Mouse (Mus musculus) Muller cell, postnatal 12 days (primary cell): Measurements from ENCODE around the gene S100a16.

Experiments
- DNase-seq: peaks from one replicate; pipeline ENCODE4 v3.0.0-alpha.2; 2015; ENCODE audit errors: inconsistent ontology term

S100a16 gene

DNA sequence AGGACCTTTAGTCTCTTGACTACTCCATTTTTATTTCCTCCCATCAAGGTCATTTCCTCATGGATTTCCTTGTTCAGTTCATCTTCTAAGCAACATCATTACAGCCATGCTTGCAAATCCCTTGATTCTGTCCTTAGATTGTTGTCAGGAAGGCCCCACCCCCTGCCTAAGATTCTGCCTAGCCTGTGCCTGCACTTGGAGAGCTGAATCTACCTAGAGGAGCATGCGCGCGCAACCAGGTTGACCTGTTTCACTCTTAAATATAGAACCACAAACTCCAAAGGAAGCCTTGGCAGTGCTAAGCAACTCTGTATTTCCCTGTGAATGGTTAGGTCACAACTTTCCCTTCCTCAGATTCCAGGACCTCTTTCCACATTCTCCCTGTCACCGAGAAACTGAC lies 19.3 kb upstream of the S100a16 start:
- no peak for DNase-seq

GRCm38 (mm10) chr3:90525421-90525820 lies 11.6 kb upstream of the S100a16 start:
- DNase-seq: peak; percentile 60

DNA sequence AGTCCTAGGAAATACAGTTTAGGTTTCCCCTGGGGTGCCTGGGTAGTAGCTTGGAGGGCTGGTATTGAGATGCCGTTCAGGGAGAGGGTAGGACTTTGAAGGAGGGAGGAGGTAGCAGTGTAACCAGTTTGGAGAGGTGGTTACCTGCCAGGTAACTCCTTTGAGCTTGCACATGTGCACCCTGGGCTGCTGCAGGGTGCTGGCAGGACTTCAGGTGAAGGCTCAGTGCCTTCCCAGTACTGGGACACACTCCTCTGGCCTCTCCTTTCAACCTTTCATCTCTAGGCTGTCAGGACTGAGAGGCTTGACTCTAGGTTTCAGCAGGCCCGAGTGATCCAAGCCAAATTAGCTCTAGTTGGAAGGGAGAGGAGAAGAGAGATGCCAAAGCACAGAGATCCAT lies 11.0 kb upstream of the S100a16 start:
- no peak for DNase-seq

DNA sequence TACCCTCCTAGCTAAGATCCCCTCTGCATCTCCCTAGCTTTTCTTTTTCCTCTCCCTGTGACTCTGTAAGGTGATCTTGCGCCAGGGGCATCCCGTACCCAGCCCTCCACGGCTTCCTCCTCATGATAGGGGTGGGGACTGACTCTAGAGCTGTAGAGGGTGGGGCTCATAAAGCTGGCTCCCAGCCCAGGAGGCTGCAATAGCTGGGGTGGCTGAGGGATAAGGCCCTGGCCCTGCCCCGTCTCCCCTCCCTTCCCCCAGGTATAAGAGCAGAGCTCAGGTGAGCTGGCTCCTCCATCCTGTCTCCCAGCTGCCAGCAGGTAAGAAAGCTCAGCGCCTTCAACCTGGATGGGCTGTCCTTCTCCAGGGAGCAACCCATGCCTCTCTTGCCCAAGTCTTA lies 10.5 kb upstream of the S100a16 start, which contains the start of gene S100a14:
Gene S100a14, plus strand, starts transcription at position 277 of the 400 bp plus-strand sequence.
- DNase-seq: no peak

DNA sequence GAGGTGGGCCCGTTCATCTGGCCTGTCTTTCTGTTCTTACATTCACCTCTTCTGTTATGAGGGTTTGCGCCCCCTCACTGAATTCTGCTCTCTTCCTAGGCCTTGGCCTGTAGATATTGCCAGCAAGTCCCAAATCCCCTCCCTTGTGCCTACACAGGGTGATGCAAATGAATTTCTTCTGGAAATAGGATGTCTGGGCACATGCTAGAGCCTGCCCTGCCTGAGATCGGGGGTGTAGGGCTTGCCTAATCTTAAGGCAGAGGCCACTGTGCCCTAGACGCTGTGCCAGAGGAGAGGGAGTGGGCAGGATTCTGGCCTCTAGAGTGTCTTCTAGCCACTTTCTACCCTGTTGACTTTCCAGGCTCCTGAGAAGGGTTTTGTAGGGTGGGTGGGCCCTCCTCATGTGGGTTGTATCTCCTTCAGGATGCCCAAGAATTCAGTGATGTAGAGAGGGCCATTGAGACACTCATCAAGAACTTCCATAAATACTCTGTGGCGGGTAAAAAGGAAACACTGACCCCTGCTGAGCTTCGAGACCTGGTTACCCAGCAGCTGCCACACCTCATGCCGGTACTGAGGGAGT lies 9.7 kb upstream of the S100a16 start:
- DNase-seq: no peak

DNA sequence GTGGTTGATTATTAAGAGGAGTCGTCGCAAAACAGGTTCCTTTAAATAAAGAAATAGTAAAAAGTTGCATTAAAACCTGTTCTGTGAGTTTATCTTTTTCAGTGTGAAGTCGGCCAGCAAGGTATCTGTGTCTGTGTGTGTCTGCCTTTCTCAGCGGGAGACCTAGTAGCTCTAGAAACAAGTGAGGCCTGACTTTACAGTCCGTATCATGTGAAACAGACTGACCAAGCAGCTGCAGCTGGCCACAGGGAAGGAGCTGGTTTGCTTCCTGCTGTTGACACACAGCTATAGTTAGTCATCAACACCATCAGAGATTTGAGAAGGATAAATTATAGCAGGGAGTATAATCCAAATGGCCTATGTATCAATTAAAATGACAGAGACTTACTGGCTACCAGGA lies 5.3 kb upstream of the S100a16 start:
- DNase-seq: no peak

- DNase-seq: no peak
These were observed 1.6 kb upstream of the S100a16 start for GRCm38 (mm10) chr3:90535446-90535845.

DNA sequence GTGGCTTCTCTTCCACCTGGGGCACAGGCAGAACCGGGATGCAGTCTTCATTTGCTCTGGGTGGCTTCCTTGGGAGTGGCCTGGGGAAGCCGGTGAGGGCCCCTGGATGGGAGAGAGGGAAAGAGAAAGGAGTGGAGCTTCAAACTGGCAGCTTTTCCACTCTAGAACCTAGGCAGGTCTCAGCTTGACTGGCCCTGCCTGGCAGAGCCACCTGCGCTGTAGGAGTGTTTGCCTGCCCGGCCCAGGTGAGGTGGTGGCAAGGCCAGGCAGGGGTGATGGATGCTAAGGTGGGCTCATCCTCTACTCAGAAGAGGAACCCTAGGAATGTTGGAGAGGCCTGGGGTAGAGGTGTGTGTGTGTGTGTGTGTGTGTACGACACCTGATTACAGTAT lies 847 bp downstream of the S100a16 start:
- no peak for DNase-seq

- DNase-seq: peak; percentile 68
These were observed 3.9 kb downstream of the S100a16 start for GRCm38 (mm10) chr3:90540904-90541303.

GRCm38 (mm10) chr3:90549676-90550420 lies 12.8 kb downstream of the S100a16 start:
- peak; percentile 52 for DNase-seq

DNA sequence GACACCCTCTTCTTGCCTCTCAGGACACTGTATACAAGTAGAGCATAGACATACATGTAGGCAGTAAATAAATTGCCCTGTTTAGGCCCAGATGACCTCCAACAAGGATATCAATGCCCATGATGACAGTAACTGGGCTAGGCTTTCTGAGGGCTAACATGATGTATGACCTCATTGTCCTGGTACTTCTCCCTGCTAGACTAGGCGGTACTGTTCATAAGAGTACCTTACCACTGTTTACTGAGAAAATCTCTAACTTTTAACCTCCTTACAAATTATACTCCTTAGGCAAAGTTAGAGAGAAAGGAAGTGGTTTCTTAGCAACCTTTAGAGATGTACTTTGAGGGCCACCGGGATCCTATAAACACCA lies 13.4 kb downstream of the S100a16 start:
- no peak for DNase-seq

- no peak for DNase-seq
These were observed 15.2 kb downstream of the S100a16 start for GRCm38 (mm10) chr3:90552231-90552630.

DNA sequence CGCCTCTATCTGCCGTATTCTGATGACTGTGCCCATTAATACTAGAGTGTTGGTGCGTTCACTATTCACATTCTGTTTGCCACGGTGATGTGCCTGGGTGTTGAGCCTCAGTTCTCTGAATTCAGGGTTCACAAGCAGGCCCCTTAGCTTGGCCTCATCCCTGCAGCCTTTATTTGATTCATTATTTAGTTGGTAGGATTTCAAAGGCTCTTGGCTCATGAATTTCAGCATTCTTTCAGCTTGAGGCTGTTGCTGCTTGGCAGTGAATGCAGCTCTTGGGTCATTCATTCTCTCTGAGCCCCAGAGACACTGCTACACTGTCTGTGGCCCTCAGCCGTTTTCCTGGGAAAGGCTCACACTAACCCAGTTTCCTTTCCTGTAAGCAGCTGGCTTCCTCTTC lies 18.9 kb downstream of the S100a16 start:
- peak; percentile 84 for DNase-seq

DNA sequence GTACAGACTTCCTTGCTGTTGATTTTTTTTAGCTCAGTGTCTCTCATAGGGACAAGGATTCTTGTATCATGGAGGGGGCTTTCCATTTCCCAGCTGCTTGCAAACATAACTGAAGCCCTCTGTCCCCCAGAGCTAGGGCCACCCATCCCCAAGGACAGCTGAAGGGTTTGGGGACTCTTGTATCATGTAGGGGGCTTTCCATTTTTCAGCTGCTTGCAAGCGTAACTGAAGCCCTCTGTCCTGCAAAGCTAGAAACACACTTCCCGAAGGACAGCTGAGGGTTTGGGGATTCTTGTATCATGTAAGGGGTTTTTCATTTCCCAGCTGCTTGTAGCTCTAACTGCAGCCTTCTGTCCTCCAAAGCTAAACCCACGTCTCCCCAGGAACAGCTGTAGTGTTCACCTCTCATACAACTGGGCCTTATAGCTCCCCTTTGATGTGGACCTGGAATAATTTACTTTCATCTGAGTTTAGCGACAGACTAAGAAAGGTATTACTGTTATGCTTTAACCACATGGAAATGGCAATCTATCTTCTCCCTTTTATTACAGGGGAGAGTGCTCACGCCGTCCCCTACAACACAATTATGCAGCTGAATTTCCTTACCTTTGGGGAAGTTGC lies 23.1 kb downstream of the S100a16 start, which contains the start of gene S100a3:
Gene S100a3, plus strand, starts transcription at position 571 of the 621 bp plus-strand sequence.
- no peak for DNase-seq

- DNase-seq: peak; percentile 30
These were observed 37.6 kb downstream of the S100a16 start for GRCm38 (mm10) chr3:90574691-90575090.

DNA sequence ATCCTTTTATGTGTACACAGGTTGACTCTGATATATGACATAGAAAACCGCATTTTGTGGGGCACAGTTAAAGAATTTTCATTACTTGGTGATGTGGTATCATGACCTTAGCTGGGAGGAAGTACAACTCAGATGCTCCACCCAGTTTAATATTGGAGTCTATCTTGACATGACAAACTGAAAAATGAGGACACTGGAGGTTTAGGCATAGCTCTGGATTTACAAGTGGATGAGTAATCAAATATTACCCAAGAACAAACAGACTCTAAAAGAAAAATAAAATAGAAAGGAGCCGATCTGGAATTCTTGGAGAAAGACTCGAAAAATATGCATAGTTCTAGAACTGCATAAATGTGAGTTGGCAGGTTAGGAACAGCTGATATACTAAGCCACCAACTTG lies 38.3 kb downstream of the S100a16 start:
- no peak for DNase-seq

GRCm38 (mm10) chr3:90576351-90577001 lies 39.4 kb downstream of the S100a16 start:
- DNase-seq: no peak

GRCm38 (mm10) chr3:90579433-90579832 lies 42.4 kb downstream of the S100a16 start:
- peak; percentile 62 for DNase-seq

- no peak for DNase-seq
These were observed 44.1 kb downstream of the S100a16 start for GRCm38 (mm10) chr3:90581141-90581540.

GRCm38 (mm10) chr3:90582156-90582555 lies 45.1 kb downstream of the S100a16 start:
- DNase-seq: no peak

- DNase-seq: no peak
These were observed 45.5 kb downstream of the S100a16 start for GRCm38 (mm10) chr3:90582556-90582955.

DNA sequence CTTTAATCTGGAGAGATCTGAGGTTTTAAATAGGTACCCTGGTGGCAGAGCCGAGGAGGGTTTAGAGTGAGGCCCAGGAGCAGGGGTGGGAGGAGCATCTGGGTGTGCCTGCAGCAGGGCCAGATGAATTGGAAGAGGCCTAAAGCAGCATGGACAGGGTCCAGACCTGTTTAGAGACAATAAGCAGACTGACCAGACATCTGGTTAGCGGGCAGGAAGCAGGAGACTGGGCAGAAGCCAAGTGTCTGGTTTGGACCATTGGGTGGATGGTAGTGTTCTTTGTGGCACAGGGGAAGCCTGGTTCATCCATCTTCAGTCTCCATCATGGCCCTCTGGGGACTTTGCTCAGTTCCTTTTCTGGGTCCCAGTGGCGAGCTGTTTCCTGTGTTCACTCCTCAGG lies 46.8 kb downstream of the S100a16 start:
- DNase-seq: peak; percentile 65
